Mouse (Mus musculus): ENCODE measurements around the gene Nod1. TPM values are rescaled to one million over a fixed set of nuclear protein-coding genes. Genes with fewer than 3 reads are reported as not detected.
A peak's percentile ranks its signal among the peaks of the same experiment; 100 is the strongest.

The Nod1 gene
- 2.7 and 3.3 TPM in 2 replicates for polyA plus RNA-seq (2014; fragmentation: Nextera tagmentation; extraction: Ambion mirVana)

DNA sequence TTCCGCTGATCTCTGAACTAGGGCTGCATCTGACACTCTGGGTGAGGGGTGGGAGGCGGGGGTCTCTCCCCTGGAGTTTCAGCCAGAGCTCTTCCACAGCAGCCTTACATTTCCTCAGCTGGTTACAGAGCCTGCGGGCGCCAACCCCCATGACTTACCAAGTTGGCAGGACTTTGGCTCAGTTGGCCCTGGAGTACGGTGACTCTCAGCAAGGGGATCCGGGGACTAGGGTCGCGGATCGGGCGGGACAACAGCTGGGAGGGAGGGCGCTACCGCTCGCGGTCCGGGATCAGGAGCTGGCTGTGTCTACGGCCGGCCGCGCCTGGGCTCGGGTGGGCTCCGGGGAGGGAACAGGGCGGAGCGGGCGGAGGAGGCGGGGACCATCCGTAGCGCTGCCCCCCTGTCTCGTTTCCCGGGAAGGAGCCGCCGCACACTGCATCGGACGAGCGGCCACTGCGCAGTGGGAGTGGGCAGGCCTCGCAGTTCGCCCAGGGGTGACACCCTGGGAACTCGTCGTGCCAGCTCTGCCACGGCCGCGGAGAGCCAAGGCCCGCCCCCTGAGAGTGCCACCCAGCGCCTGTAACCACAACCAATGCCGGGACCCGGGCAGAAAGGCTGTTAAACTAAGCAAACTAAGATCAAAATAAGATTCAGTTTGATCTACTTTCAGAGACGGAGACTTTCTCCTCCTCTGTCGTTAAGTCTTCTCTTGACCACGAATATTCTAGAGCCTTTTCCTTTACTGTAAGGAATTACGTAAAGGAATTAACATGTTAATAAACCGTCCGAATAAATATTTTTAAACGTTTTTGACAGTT is at the start of gene Nod1:
Gene Nod1 (minus strand): TSS at position 502 of the 818 bp plus-strand sequence.
- 3% methylated on average over 53 of the region's 53 CpGs for WGBS
- no peaks in the 10 kb centered on the region for H3K36me3 ChIP-seq (replicated peaks; ENCODE audit: control insufficient read depth, insufficient read depth)
- peak within 1 kb of the TSS; percentile 51 for H3K9ac ChIP-seq
- H3K4me3 ChIP-seq (replicated peaks; ENCODE audit: low read length), result peak within 1 kb of the TSS; percentile 44
- no peaks in the 10 kb centered on the region for H3K4me1 ChIP-seq (replicated peaks; ENCODE audit: control insufficient read depth, insufficient read depth, low read length)
- DNase-seq (ENCODE audit: low spot score), result peak; percentile 44
- ATAC-seq (ENCODE audit: low FRiP score), result peak; percentile 88
- peak within 1 kb of the TSS; percentile 33; the same call in 1 of the 2 replicates for H3K27ac ChIP-seq
- H3K9me3 ChIP-seq (ENCODE audit: control insufficient read depth, low read length), result no peaks in the 10 kb centered on the region
- peak within 1 kb of the TSS; percentile 84 for H3K4me2 ChIP-seq (replicated peaks)
- H3K27me3 ChIP-seq (ENCODE audit: control insufficient read depth, insufficient read depth, low read length), result peaks cover 16% of the 10 kb centered on the region; the same call in 1 of the 2 replicates

- H3K9ac ChIP-seq, result no peak overlapping the region
- ATAC-seq (ENCODE audit: low FRiP score) (no peak), DNase-seq (ENCODE audit: low spot score) (no peak)
- 88% methylated on average over 7 of the region's 7 CpGs for WGBS
- H3K4me2 ChIP-seq (replicated peaks), result no peak overlapping the region
- no peaks in the 10 kb centered on the region for H3K9me3 ChIP-seq (ENCODE audit: control insufficient read depth, low read length)
- H3K27me3 ChIP-seq (ENCODE audit: control insufficient read depth, insufficient read depth, low read length), result no peaks in the 10 kb centered on the region
- H3K4me1 ChIP-seq (replicated peaks; ENCODE audit: control insufficient read depth, insufficient read depth, low read length), result no peaks in the 10 kb centered on the region
- no peak overlapping the region for H3K27ac ChIP-seq
- H3K36me3 ChIP-seq (replicated peaks; ENCODE audit: control insufficient read depth, insufficient read depth), result no peaks in the 10 kb centered on the region
- no peak overlapping the region for H3K4me3 ChIP-seq (replicated peaks; ENCODE audit: low read length)
Observed at GRCm38 (mm10) chr6:55021806-55022205, 49.4 kb upstream of the Nod1 start.

DNA sequence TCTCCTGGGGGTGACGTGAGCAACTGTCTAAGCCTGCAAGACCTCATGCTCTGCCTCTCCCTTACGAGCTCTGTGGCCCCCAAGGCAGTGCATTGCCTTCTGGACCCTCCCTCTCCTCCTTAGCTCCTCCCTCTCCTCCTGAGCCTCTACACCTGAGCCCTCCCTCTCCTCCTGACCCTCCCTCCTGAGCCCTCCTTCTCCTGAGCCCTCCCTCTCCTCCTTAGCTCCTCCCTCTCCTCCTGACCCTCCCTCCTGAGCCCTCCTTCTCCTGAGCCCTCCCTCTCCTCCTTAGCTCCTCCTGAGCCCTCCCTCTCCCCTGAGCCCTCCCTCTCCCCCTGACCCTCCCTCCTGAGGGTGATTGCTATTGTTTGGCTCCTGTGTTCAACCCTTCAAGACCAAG is 46.0 kb upstream of the Nod1 start:
- Histone ChIP-seq H3K4me1 (replicated peaks; ENCODE audit: control insufficient read depth, insufficient read depth, low read length) (no peaks in the 10 kb centered on the region), H3K36me3 (replicated peaks; ENCODE audit: control insufficient read depth, insufficient read depth) (no peaks in the 10 kb centered on the region), H3K4me2 (replicated peaks) (no peak overlapping the region), H3K9ac (no peak overlapping the region), H3K9me3 (ENCODE audit: control insufficient read depth, low read length) (no peaks in the 10 kb centered on the region), H3K27ac (no peak overlapping the region), H3K27me3 (ENCODE audit: control insufficient read depth, insufficient read depth, low read length) (no peaks in the 10 kb centered on the region), H3K4me3 (replicated peaks; ENCODE audit: low read length) (no peak overlapping the region)
- WGBS, result 82% methylated on average over 2 of the region's 2 CpGs
- ATAC-seq (ENCODE audit: low FRiP score) (no peak; the same call in 1 of the 2 replicates), DNase-seq (ENCODE audit: low spot score) (no peak)

DNA sequence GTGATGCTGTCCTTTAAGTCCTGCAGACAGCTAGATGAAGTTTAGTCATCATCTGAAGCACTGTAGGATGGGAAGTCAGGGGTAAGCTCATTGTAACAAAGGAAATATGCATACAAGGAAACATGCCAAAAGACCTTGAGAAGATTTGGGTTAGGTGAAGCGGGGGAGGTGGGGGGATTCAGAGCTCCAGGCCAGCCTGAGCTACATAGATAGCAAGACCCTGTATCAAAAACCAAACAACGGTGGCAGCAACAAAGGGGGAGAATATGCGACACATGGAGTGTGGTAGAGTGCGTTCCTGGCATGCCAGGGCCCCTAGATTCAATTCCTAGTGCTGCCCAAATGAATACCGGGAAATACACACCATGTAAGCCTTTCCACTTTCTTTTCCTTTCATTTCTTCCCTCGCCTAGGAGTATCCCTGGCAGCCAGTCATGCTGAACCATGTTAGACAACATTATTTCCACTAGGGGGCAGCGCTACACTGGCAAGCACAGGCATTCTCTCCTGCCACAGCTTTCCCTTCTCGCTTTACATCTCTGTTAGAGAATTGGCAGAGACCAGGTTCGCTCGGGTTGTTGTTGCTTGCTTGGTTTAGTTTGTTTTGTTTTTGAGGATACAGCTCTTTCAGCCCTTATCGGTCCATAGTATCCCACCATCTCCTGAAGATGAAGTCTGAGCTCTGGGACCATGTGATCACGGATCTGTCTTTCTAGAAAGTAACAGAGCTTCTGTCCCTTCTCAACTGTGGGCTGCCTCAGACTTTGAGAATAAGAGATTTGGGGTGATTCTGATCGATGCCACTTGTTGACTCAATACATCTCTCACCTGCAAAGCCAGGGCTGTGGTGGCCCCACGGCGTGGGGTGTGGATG is 44.5 kb upstream of the Nod1 start:
- H3K4me3 ChIP-seq (replicated peaks; ENCODE audit: low read length), result no peak overlapping the region
- no peak overlapping the region for H3K27ac ChIP-seq
- no peaks in the 10 kb centered on the region for H3K36me3 ChIP-seq (replicated peaks; ENCODE audit: control insufficient read depth, insufficient read depth)
- no peaks in the 10 kb centered on the region for H3K4me1 ChIP-seq (replicated peaks; ENCODE audit: control insufficient read depth, insufficient read depth, low read length)
- H3K27me3 ChIP-seq (ENCODE audit: control insufficient read depth, insufficient read depth, low read length), result no peaks in the 10 kb centered on the region
- H3K9ac ChIP-seq, result no peak overlapping the region
- peak; percentile 84 for ATAC-seq (ENCODE audit: low FRiP score)
- peak; percentile 89 for DNase-seq (ENCODE audit: low spot score)
- WGBS, result 24% methylated on average over 15 of the region's 15 CpGs
- H3K9me3 ChIP-seq (ENCODE audit: control insufficient read depth, low read length), result no peaks in the 10 kb centered on the region
- H3K4me2 ChIP-seq (replicated peaks), result no peak overlapping the region; the same call in 1 of the 2 replicates

GRCm38 (mm10) chr6:55016236-55016635 is 43.8 kb upstream of the Nod1 start:
- Histone ChIP-seq H3K9me3 (ENCODE audit: control insufficient read depth, low read length) (no peaks in the 10 kb centered on the region), H3K27me3 (ENCODE audit: control insufficient read depth, insufficient read depth, low read length) (no peaks in the 10 kb centered on the region), H3K4me3 (replicated peaks; ENCODE audit: low read length) (no peak overlapping the region), H3K4me2 (replicated peaks) (no peak overlapping the region), H3K4me1 (replicated peaks; ENCODE audit: control insufficient read depth, insufficient read depth, low read length) (no peaks in the 10 kb centered on the region), H3K36me3 (replicated peaks; ENCODE audit: control insufficient read depth, insufficient read depth) (no peaks in the 10 kb centered on the region), H3K9ac (no peak overlapping the region), H3K27ac (no peak overlapping the region)
- DNase-seq (ENCODE audit: low spot score), result peak; percentile 56
- peak; percentile 42; the same call in 1 of the 2 replicates for ATAC-seq (ENCODE audit: low FRiP score)
- WGBS, result 30% methylated on average over 5 of the region's 5 CpGs

DNA sequence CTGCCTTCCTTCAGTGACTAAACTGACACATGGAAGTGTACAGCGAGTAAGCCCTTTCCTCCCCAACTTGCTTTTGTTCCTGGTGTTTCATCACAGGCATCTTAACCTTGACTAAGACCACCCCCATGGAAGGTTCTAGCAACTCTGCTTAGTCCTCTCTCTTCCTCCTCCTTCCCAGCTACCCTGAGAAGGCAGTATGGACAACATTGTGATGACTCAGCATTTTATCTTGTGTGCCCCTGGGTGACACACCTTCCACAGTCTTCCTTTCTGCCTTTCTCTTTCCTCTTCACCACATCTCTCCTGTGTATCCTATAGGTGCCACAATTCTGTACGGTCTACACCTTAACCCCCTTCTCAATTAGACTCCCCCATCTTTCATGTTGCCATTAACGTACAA is 41.8 kb upstream of the Nod1 start:
- H3K4me1 ChIP-seq (replicated peaks; ENCODE audit: control insufficient read depth, insufficient read depth, low read length), result peaks cover 7% of the 10 kb centered on the region; the same call in 1 of the 2 replicates

GRCm38 (mm10) chr6:55012516-55012915 is 40.1 kb upstream of the Nod1 start:
- Histone ChIP-seq H3K4me2 (replicated peaks) (no peak overlapping the region), H3K9ac (no peak overlapping the region), H3K27me3 (ENCODE audit: control insufficient read depth, insufficient read depth, low read length) (no peaks in the 10 kb centered on the region), H3K4me3 (replicated peaks; ENCODE audit: low read length) (no peak overlapping the region), H3K36me3 (replicated peaks; ENCODE audit: control insufficient read depth, insufficient read depth) (no peaks in the 10 kb centered on the region), H3K27ac (no peak overlapping the region), H3K9me3 (ENCODE audit: control insufficient read depth, low read length) (no peaks in the 10 kb centered on the region), H3K4me1 (replicated peaks; ENCODE audit: control insufficient read depth, insufficient read depth, low read length) (peaks cover 7% of the 10 kb centered on the region; the same call in 1 of the 2 replicates)
- 83% methylated on average over 7 of the region's 7 CpGs for WGBS
- no peak for DNase-seq (ENCODE audit: low spot score)
- ATAC-seq (ENCODE audit: low FRiP score), result no peak

More for the DNA sequence above, 41.8 kb upstream of the Nod1 start:
- Histone ChIP-seq H3K4me2 (replicated peaks) (no peak overlapping the region), H3K4me3 (replicated peaks; ENCODE audit: low read length) (no peak overlapping the region), H3K27me3 (ENCODE audit: control insufficient read depth, insufficient read depth, low read length) (no peaks in the 10 kb centered on the region), H3K9ac (no peak overlapping the region), H3K36me3 (replicated peaks; ENCODE audit: control insufficient read depth, insufficient read depth) (no peaks in the 10 kb centered on the region), H3K9me3 (ENCODE audit: control insufficient read depth, low read length) (no peaks in the 10 kb centered on the region), H3K27ac (no peak overlapping the region)
- DNase-seq (ENCODE audit: low spot score), result no peak
- WGBS, result 89% methylated on average over 3 of the region's 3 CpGs
- no peak for ATAC-seq (ENCODE audit: low FRiP score)

DNA sequence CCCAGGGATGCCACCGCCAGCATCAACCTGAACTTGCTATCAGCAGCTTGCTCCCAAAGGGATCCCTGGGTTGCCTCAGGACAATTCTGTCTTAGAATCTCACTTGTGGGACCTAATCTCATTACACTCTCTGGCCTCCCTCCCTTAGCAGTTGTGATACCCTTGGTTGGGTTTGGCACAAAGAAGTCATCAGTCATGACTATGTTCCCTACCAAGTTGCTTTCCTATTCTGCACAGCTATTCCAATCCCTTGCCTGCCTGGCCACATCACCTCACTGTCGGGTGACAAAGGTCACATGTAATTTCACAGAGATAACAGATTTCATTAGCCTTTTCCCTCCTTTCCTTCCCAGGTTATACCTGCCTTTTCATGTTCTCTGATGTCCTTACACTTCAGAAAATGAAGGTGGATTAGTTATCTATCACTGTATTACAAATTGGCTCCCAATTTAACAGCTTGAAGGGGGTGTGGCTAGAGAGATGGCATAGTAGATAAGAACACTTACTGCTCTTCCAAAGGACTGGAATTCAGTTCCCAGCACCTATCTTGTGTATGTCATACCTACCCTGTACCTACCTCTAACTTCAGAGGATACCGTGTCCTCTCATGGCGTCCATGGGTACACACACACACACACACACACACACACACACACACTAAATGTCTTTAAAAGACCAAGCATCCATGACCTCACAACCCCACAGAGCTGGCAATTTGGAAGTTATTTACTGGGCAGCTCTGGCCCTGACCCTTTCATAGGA is 38.1 kb upstream of the Nod1 start:
- Histone ChIP-seq H3K27ac (peak overlapping the region; percentile 80; the same call in 1 of the 2 replicates), H3K36me3 (replicated peaks; ENCODE audit: control insufficient read depth, insufficient read depth) (no peaks in the 10 kb centered on the region), H3K4me2 (replicated peaks) (peak overlapping the region; percentile 44; the same call in 1 of the 2 replicates), H3K9me3 (ENCODE audit: control insufficient read depth, low read length) (no peaks in the 10 kb centered on the region), H3K27me3 (ENCODE audit: control insufficient read depth, insufficient read depth, low read length) (no peaks in the 10 kb centered on the region), H3K4me1 (replicated peaks; ENCODE audit: control insufficient read depth, insufficient read depth, low read length) (peaks cover 7% of the 10 kb centered on the region; the same call in 1 of the 2 replicates), H3K4me3 (replicated peaks; ENCODE audit: low read length) (no peak overlapping the region), H3K9ac (no peak overlapping the region)
- ATAC-seq (ENCODE audit: low FRiP score) (peak; percentile 43; the same call in 1 of the 2 replicates), DNase-seq (ENCODE audit: low spot score) (no peak)
- WGBS, result 55% methylated on average over 4 of the region's 4 CpGs
